Mouse (Mus musculus) erythroblast, embryonic 14.5 days (primary cell): ENCODE results near the gene Crebbp.

ENCODE experiments used
- GATA1 ChIP-seq: IDR thresholded peaks from 2 replicates; pipeline ENCODE4 v1.6.1; 2012; ENCODE audit warnings: low read length, inconsistent platforms, mixed read lengths
- TAL1 ChIP-seq: IDR thresholded peaks from 3 replicates; pipeline ENCODE4 v1.6.1; 2012; ENCODE audit warnings: low read length, inconsistent platforms, mixed read lengths

DNA sequence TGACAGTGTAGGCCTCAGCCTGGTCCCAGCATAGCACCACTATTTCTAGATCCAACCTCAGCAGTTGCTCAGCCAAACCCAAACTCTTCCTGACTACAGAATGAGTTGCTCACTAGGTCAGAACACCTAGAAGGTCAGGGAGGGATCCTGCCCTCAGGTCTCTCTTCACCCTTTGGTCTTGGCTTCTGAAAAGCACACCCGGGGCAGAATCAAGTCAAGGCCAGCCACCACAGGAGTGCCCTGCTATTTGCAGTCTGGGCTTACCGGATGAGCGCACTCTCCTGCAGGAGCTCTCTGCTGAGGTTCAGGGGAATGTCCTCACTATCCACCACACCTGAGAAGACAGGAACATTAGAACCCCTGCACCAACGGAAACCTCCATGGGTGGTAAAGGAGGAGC is 161.2 kb downstream of the Crebbp start:
- no peak for TF ChIP-seq GATA1
- no peak for TF ChIP-seq TAL1
